ENCODE assay signal across 8 mouse cellular contexts in the genomic region with DNA sequence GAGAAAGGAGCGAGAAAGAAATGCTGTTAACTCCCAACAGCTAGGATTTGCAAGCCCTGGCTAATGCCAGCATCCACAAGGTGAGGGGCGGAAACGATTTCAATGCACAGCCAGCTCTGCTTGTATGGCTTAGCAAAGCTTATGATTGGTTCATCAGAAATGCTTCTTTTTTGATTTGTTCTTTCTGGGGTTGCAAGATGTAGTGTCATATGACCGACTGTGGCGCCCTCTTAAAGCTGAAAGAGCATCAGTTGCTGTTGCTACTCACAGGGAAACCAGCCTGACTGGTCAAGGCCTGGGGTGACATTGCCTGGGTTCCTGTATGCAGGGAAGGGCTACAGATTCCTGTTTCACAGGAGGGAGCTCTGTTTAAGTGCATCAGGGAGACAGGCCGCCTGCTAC. TPM values are rescaled to one million over a fixed set of nuclear protein-coding genes. Genes with fewer than 3 reads are reported as not detected.
DNase-seq lines count a peak whose midpoint lies in the region; ATAC-seq and TF ChIP-seq lines count a peak whose summit lies in the region.

No protein-coding gene starts in this region.

- H3K9ac ChIP-seq in hindbrain, postnatal 0 days (replicated peaks; ENCODE audit: low read length): peak overlapping the region; percentile 10; the same call in 1 of the 2 replicates
- H3K9ac ChIP-seq in limb, embryonic 14.5 days (ENCODE audit: low read depth, low read length, severe bottlenecking): no peak overlapping the region

- H3K27me3 ChIP-seq in hindbrain, postnatal 0 days (ENCODE audit: insufficient read depth, low read length): no peaks in the 10 kb centered on the region
- no peaks in the 10 kb centered on the region for H3K27me3 ChIP-seq in limb, embryonic 14.5 days (ENCODE audit: control insufficient read depth, insufficient read depth, low read length)

- DNase-seq in lung, adult 18-20 months: peak; percentile 4 to 8
- no peak for DNase-seq in lung, postnatal 10 days
- DNase-seq in embryo, embryonic 11 days: peak; percentile 56
- peak; percentile 78 for DNase-seq in hindbrain, postnatal 0 days (ENCODE audit: low spot score)
- DNase-seq in limb, embryonic 14.5 days (ENCODE audit: low spot score): no peak
- DNase-seq in right cerebral cortex, postnatal 25 days: peak; percentile 8
- no peak for DNase-seq in ovary, postnatal 36 days (ENCODE audit: low spot score)
- DNase-seq in adipocyte (ENCODE audit: low spot score): no peak

- peak; percentile 96 for ATAC-seq in hindbrain, postnatal 0 days
- no peak for ATAC-seq in limb, embryonic 14.5 days (ENCODE audit: low FRiP score, low read depth)

- WGBS in hindbrain, postnatal 0 days: 7% methylated on average over 6 of the region's 6 CpGs
- 9% methylated on average over 6 of the region's 6 CpGs for WGBS in limb, embryonic 14.5 days

- no peaks in the 10 kb centered on the region for H3K36me3 ChIP-seq in hindbrain, postnatal 0 days (ENCODE audit: insufficient read depth, low read length)
- H3K36me3 ChIP-seq in limb, embryonic 14.5 days (ENCODE audit: control insufficient read depth, insufficient read depth, low read length): no peaks in the 10 kb centered on the region

- H3K4me3 ChIP-seq in hindbrain, postnatal 0 days (ENCODE audit: low read length): peak overlapping the region; percentile 41
- H3K4me3 ChIP-seq in limb, embryonic 14.5 days (replicated peaks; ENCODE audit: low read length): no peak overlapping the region

- TF ChIP-seq POLR2A in limb, embryonic 14.5 days (IDR thresholded peaks at IDR 0.05; ENCODE audit: borderline replicate concordance, extremely low read depth, insufficient read depth, insufficient read length): no peak

- no peaks in the 10 kb centered on the region for H3K9me3 ChIP-seq in hindbrain, postnatal 0 days (ENCODE audit: low read length)
- no peaks in the 10 kb centered on the region for H3K9me3 ChIP-seq in limb, embryonic 14.5 days (ENCODE audit: control insufficient read depth, low read length)

- H3K4me1 ChIP-seq in hindbrain, postnatal 0 days (ENCODE audit: insufficient read depth, low read length): 0 out of 2 replicates have a peak, but pooled peaks cover 3% of the 10 kb centered on the region
- H3K4me1 ChIP-seq in limb, embryonic 14.5 days (ENCODE audit: control insufficient read depth, insufficient read depth, low read length): no peaks in the 10 kb centered on the region

- TF ChIP-seq CTCF in hindbrain, postnatal 0 days (IDR thresholded peaks at IDR 0.05; ENCODE audit: low read depth): no peak; the same call in 1 of the 2 replicates

- peak overlapping the region; percentile 38; the same call in 1 of the 2 replicates for H3K27ac ChIP-seq in hindbrain, postnatal 0 days
- H3K27ac ChIP-seq in limb, embryonic 14.5 days (replicated peaks; ENCODE audit: low read depth, low read length): no peak overlapping the region

- peak overlapping the region; percentile 67 for H3K4me2 ChIP-seq in hindbrain, postnatal 0 days (ENCODE audit: low read depth, low read length)
- H3K4me2 ChIP-seq in limb, embryonic 14.5 days (replicated peaks; ENCODE audit: low read depth, low read length, severe bottlenecking): peak overlapping the region; percentile 51; the same call in 1 of the 2 replicates

RNA-seq across cellular contexts. Expression of a gene that starts 0.9 kb away (rescaled TPM):
- total RNA-seq in hindbrain, postnatal 0 days (2014; rRNA removed): 0.84 and 1.5 TPM in 2 replicates
- 0.30 and 1.0 TPM in 2 replicates for polyA plus RNA-seq in hindbrain, postnatal 0 days (2015; fragmentation: Nextera tagmentation; extraction: Ambion mirVana)
- 0.01 and 0.04 TPM in 2 replicates for polyA plus RNA-seq in limb, embryonic 14.5 days (2012; rRNA removed)
- not detected in 2 replicates for polyA plus RNA-seq in limb, embryonic 14.5 days (2014; fragmentation: Nextera tagmentation; extraction: Ambion mirVana)

Comparison
In these comparisons a context has a peak if more than half of its experiments do, and no peak if none do; other contexts are left out.
1. DNase-seq: peak in lung, adult 18-20 months (2 of 2), embryo, embryonic 11 days (single experiment), hindbrain, postnatal 0 days (single experiment) and right cerebral cortex, postnatal 25 days (single experiment); none in lung, postnatal 10 days (single experiment), limb, embryonic 14.5 days (single experiment), ovary, postnatal 36 days (single experiment) and adipocyte (single experiment).